Mouse (Mus musculus) heart, embryonic 16.5 days (tissue): ENCODE measurements around the gene Gpr4. TPM values are rescaled to one million over a fixed set of nuclear protein-coding genes. Genes with fewer than 3 reads are reported as not detected.

Experiments used
- ATAC-seq: fragments of 200-750 bp; cut with Nextera tagmentation; replicated peaks from 2 replicates; pipeline ENCODE4 v1.8.0; 2017; ENCODE audit warnings: moderate number of reproducible peaks; ENCODE audit not compliant: insufficient read depth, low FRiP score; ENCODE audit errors: extremely low read depth
- H3K27ac ChIP-seq: fragments of 300-500 bp; sonication (generic); 2 replicates; pipeline ENCODE4 v1.5.1; 2014; ENCODE audit warnings: mild to moderate bottlenecking, low read length, control low read depth, moderate library complexity
- H3K27me3 ChIP-seq: fragments of 300-500 bp; sonication (generic); 2 replicates; pipeline ENCODE4 v1.6.1; 2014; ENCODE audit warnings: low read length, mixed read lengths; ENCODE audit not compliant: control insufficient read depth, insufficient read depth
- H3K36me3 ChIP-seq: fragments of 300-500 bp; sonication (generic); 2 replicates; pipeline ENCODE4 v1.6.1; 2014; ENCODE audit not compliant: control insufficient read depth, insufficient read depth
- H3K4me1 ChIP-seq: fragments of 300-500 bp; sonication (generic); 2 replicates; pipeline ENCODE4 v1.6.1; 2014; ENCODE audit warnings: low read length, mixed read lengths; ENCODE audit not compliant: control insufficient read depth, insufficient read depth
- H3K4me2 ChIP-seq: fragments of 300-500 bp; sonication (generic); 2 replicates; pipeline ENCODE4 v1.6.1; 2014; ENCODE audit warnings: low read depth, mild to moderate bottlenecking, control low read depth, low read length
- H3K4me3 ChIP-seq: fragments of 300-500 bp; sonication (generic); 2 replicates; pipeline ENCODE4 v1.5.1; 2014; ENCODE audit warnings: mild to moderate bottlenecking, control low read depth, low read length
- H3K9ac ChIP-seq: fragments of 300-500 bp; sonication (generic); 2 replicates; pipeline ENCODE4 v1.6.1; 2014; ENCODE audit warnings: low read length, control low read depth
- H3K9me3 ChIP-seq: fragments of 300-500 bp; sonication (generic); replicated peaks from 2 replicates; pipeline ENCODE4 v1.6.1; 2016; ENCODE audit warnings: low read length; ENCODE audit not compliant: control insufficient read depth
- WGBS: fragments of 180-500 bp; shearing (Covaris S2); extraction: QIAGEN DNeasy Blood & Tissue Kit; methylation state at CpG from one replicate; pipeline ENCODE4 v1.1.7; 2014; 5-methylcytosine and 5-hydroxymethylcytosine counted together
- polyA plus RNA-seq: library from polyadenylated mRNA; unstranded; fragments of >200 nt; fragmentation: Nextera tagmentation; extraction: Ambion mirVana; gene quantifications from 2 replicates; pipeline ENCODE4 v1.2.1, GENCODE M21; 2015

The Gpr4 gene
- polyA plus RNA-seq, result 2.4 and 2.7 TPM in 2 replicates

GRCm38 (mm10) chr7:19211996-19212755 is at the start of gene Gpr4:
TSS of gene Gpr4 (plus strand) at chr7:19212538.
- Histone ChIP-seq H3K27ac (peak within 1 kb of the TSS; percentile 20; the same call in 1 of the 2 replicates), H3K27me3 (no peaks in the 10 kb centered on the region), H3K4me3 (peak within 1 kb of the TSS; percentile 62), H3K4me1 (peaks cover 22% of the 10 kb centered on the region), H3K9ac (peak within 1 kb of the TSS; percentile 70), H3K4me2 (peak within 1 kb of the TSS; percentile 91), H3K9me3 (0 out of 2 replicates have a peak, but pooled peaks cover 5% of the 10 kb centered on the region), H3K36me3 (no peaks in the 10 kb centered on the region)
- peak; percentile 83 for ATAC-seq
- 3% methylated on average over 27 of the region's 30 CpGs for WGBS

- ATAC-seq, result no peak
- H3K4me3 ChIP-seq, result no peak overlapping the region
- H3K9me3 ChIP-seq, result 0 out of 2 replicates have a peak, but pooled peaks cover 5% of the 10 kb centered on the region
- 72% methylated on average over 7 of the region's 7 CpGs for WGBS
- no peak overlapping the region for H3K27ac ChIP-seq
- no peak overlapping the region for H3K4me2 ChIP-seq
- H3K9ac ChIP-seq, result no peak overlapping the region
- H3K27me3 ChIP-seq, result peaks cover 6% of the 10 kb centered on the region
- 0 out of 2 replicates have a peak, but pooled peaks cover 4% of the 10 kb centered on the region for H3K36me3 ChIP-seq
- peaks cover 30% of the 10 kb centered on the region for H3K4me1 ChIP-seq
Observed at GRCm38 (mm10) chr7:19162928-19163327, 49.4 kb upstream of the Gpr4 start.

- Histone ChIP-seq H3K9me3 (0 out of 2 replicates have a peak, but pooled peaks cover 5% of the 10 kb centered on the region), H3K27me3 (peaks cover 6% of the 10 kb centered on the region), H3K36me3 (0 out of 2 replicates have a peak, but pooled peaks cover 4% of the 10 kb centered on the region), H3K4me2 (peak overlapping the region; percentile 62), H3K27ac (no peak overlapping the region), H3K4me1 (peaks cover 35% of the 10 kb centered on the region), H3K9ac (0 out of 2 replicates have a peak overlapping the region, but pooled peaks have one; percentile 3), H3K4me3 (peak overlapping the region; percentile 50)
- ATAC-seq, result no peak
- 35% methylated on average over 12 of the region's 12 CpGs for WGBS
Observed at GRCm38 (mm10) chr7:19163752-19164151, 48.6 kb upstream of the Gpr4 start.

- WGBS, result 5% methylated on average over 6 of the region's 6 CpGs
- Histone ChIP-seq H3K4me2 (peak overlapping the region; percentile 62), H3K36me3 (0 out of 2 replicates have a peak, but pooled peaks cover 4% of the 10 kb centered on the region), H3K9ac (peak overlapping the region; percentile 75), H3K27me3 (peaks cover 6% of the 10 kb centered on the region), H3K9me3 (0 out of 2 replicates have a peak, but pooled peaks cover 5% of the 10 kb centered on the region), H3K4me3 (peak overlapping the region; percentile 50), H3K4me1 (peaks cover 36% of the 10 kb centered on the region), H3K27ac (no peak overlapping the region)
- peak; percentile 8; the same call in 1 of the 2 replicates for ATAC-seq
Observed at GRCm38 (mm10) chr7:19164189-19164588, 48.1 kb upstream of the Gpr4 start.

GRCm38 (mm10) chr7:19164978-19165377 is 47.4 kb upstream of the Gpr4 start:
- Histone ChIP-seq H3K9ac (peak overlapping the region; percentile 75), H3K4me1 (peaks cover 41% of the 10 kb centered on the region), H3K4me2 (peak overlapping the region; percentile 62), H3K27ac (peak overlapping the region; percentile 95), H3K36me3 (0 out of 2 replicates have a peak, but pooled peaks cover 4% of the 10 kb centered on the region), H3K27me3 (no peaks in the 10 kb centered on the region), H3K4me3 (peak overlapping the region; percentile 50), H3K9me3 (0 out of 2 replicates have a peak, but pooled peaks cover 5% of the 10 kb centered on the region)
- ATAC-seq, result peak; percentile 38
- 1% methylated on average over 13 of the region's 13 CpGs for WGBS

GRCm38 (mm10) chr7:19165656-19166423 is 46.5 kb upstream of the Gpr4 start, which contains the start of gene Gipr:
TSS of gene Gipr (minus strand) at chr7:19166127.
- 7% methylated on average over 14 of the region's 14 CpGs for WGBS
- H3K9me3 ChIP-seq, result 0 out of 2 replicates have a peak, but pooled peaks cover 5% of the 10 kb centered on the region
- peaks cover 43% of the 10 kb centered on the region for H3K4me1 ChIP-seq
- 0 out of 2 replicates have a peak, but pooled peaks cover 4% of the 10 kb centered on the region for H3K36me3 ChIP-seq
- H3K27me3 ChIP-seq, result no peaks in the 10 kb centered on the region
- peak within 1 kb of the TSS; percentile 95 for H3K27ac ChIP-seq
- peak within 1 kb of the TSS; percentile 50 for H3K4me3 ChIP-seq
- H3K9ac ChIP-seq, result peak within 1 kb of the TSS; percentile 75
- peak within 1 kb of the TSS; percentile 62 for H3K4me2 ChIP-seq
- peak; percentile 85 for ATAC-seq

- Histone ChIP-seq H3K4me1 (peaks cover 50% of the 10 kb centered on the region), H3K4me3 (no peak overlapping the region), H3K9ac (no peak overlapping the region), H3K36me3 (0 out of 2 replicates have a peak, but pooled peaks cover 4% of the 10 kb centered on the region), H3K27ac (peak overlapping the region; percentile 95), H3K4me2 (no peak overlapping the region), H3K9me3 (0 out of 2 replicates have a peak, but pooled peaks cover 5% of the 10 kb centered on the region), H3K27me3 (no peaks in the 10 kb centered on the region)
- 82% methylated on average over 3 of the region's 3 CpGs for WGBS
- no peak for ATAC-seq
Observed at GRCm38 (mm10) chr7:19166990-19167389, 45.3 kb upstream of the Gpr4 start.

GRCm38 (mm10) chr7:19169506-19169905 is 42.8 kb upstream of the Gpr4 start:
- 60% methylated on average over 10 of the region's 10 CpGs for WGBS
- no peak for ATAC-seq
- Histone ChIP-seq H3K4me3 (no peak overlapping the region), H3K36me3 (no peaks in the 10 kb centered on the region), H3K27me3 (no peaks in the 10 kb centered on the region), H3K4me1 (peaks cover 50% of the 10 kb centered on the region), H3K4me2 (no peak overlapping the region), H3K9ac (peak overlapping the region; percentile 5; the same call in 1 of the 2 replicates), H3K27ac (peak overlapping the region; percentile 93), H3K9me3 (0 out of 2 replicates have a peak, but pooled peaks cover 5% of the 10 kb centered on the region)
